Mouse (Mus musculus): ENCODE results near the gene Abhd16b.

Abhd16b gene

GRCm38 (mm10) chr2:181493156-181493927 is at the start of gene Abhd16b:
Gene Abhd16b (plus strand): TSS chr2:181493206.
- no peak for DNase-seq (ENCODE audit: low spot score in 2 of 2)

- DNase-seq (ENCODE audit: low spot score in 2 of 2) = no peak
Measured at GRCm38 (mm10) chr2:181452181-181452580, 40.8 kb upstream of the Abhd16b start.

- DNase-seq (ENCODE audit: low spot score in 2 of 2) = no peak
Measured at GRCm38 (mm10) chr2:181453274-181453673, 39.7 kb upstream of the Abhd16b start.

- DNase-seq (ENCODE audit: low spot score in 2 of 2) = no peak
Measured at GRCm38 (mm10) chr2:181455899-181456298, 37.1 kb upstream of the Abhd16b start.

- DNase-seq (ENCODE audit: low spot score in 2 of 2) = no peak
Measured at GRCm38 (mm10) chr2:181457831-181458230, 35.2 kb upstream of the Abhd16b start.

- no peak for DNase-seq (ENCODE audit: low spot score in 2 of 2)
Measured at GRCm38 (mm10) chr2:181458411-181459152, 34.4 kb upstream of the Abhd16b start.

- peak in 1 of 2 experiments; percentile 60 for DNase-seq (ENCODE audit: low spot score in 2 of 2)
Measured at GRCm38 (mm10) chr2:181459153-181459672, 33.8 kb upstream of the Abhd16b start, which contains the start of gene Zbtb46. Gene Zbtb46 (minus strand): TSS chr2:181459426.

- DNase-seq (ENCODE audit: low spot score in 2 of 2) = peak in 1 of 2 experiments; percentile 30
Measured at GRCm38 (mm10) chr2:181459673-181460621, 33.1 kb upstream of the Abhd16b start.

- DNase-seq (ENCODE audit: low spot score in 2 of 2) = no peak
Measured at GRCm38 (mm10) chr2:181461536-181462100, 31.4 kb upstream of the Abhd16b start.

- no peak for DNase-seq (ENCODE audit: low spot score in 2 of 2)
Measured at GRCm38 (mm10) chr2:181462604-181463003, 30.4 kb upstream of the Abhd16b start.

- DNase-seq (ENCODE audit: low spot score in 2 of 2) = no peak
Measured at GRCm38 (mm10) chr2:181463008-181463738, 29.8 kb upstream of the Abhd16b start.

GRCm38 (mm10) chr2:181465423-181465822 is 27.6 kb upstream of the Abhd16b start:
- no peak for DNase-seq (ENCODE audit: low spot score in 2 of 2)

- no peak for DNase-seq (ENCODE audit: low spot score in 2 of 2)
Measured at GRCm38 (mm10) chr2:181470285-181470684, 22.7 kb upstream of the Abhd16b start.

GRCm38 (mm10) chr2:181471246-181471645 is 21.8 kb upstream of the Abhd16b start:
- DNase-seq (ENCODE audit: low spot score in 2 of 2) = no peak

- DNase-seq (ENCODE audit: low spot score in 2 of 2) = no peak
Measured at GRCm38 (mm10) chr2:181472256-181472827, 20.7 kb upstream of the Abhd16b start.

GRCm38 (mm10) chr2:181483120-181483519 is 9.9 kb upstream of the Abhd16b start:
- no peak for DNase-seq (ENCODE audit: low spot score in 2 of 2)

GRCm38 (mm10) chr2:181483562-181484318 is 9.3 kb upstream of the Abhd16b start:
- no peak for DNase-seq (ENCODE audit: low spot score in 2 of 2)

GRCm38 (mm10) chr2:181484456-181485233 is 8.4 kb upstream of the Abhd16b start:
- DNase-seq (ENCODE audit: low spot score in 2 of 2) = no peak

GRCm38 (mm10) chr2:181485741-181486140 is 7.3 kb upstream of the Abhd16b start:
- no peak for DNase-seq (ENCODE audit: low spot score in 2 of 2)

Measured in frontal cortex, postnatal 14 days (tissue).